Mouse (Mus musculus) CD4-positive, CD25-positive, alpha-beta regulatory T cell (primary cell): Measurements from ENCODE around the gene Diras2. TPM values are rescaled to one million over a fixed set of nuclear protein-coding genes. Genes with fewer than 3 reads are reported as not detected.

Experiments used
- polyA plus RNA-seq: library from polyadenylated mRNA; unstranded; fragments of 100-300 nt; shearing (Covaris generic); gene quantifications from one replicate; pipeline ENCODE4 v1.2.1, GENCODE M21; 2017

The Diras2 gene
- polyA plus RNA-seq, result not detected

DNA sequence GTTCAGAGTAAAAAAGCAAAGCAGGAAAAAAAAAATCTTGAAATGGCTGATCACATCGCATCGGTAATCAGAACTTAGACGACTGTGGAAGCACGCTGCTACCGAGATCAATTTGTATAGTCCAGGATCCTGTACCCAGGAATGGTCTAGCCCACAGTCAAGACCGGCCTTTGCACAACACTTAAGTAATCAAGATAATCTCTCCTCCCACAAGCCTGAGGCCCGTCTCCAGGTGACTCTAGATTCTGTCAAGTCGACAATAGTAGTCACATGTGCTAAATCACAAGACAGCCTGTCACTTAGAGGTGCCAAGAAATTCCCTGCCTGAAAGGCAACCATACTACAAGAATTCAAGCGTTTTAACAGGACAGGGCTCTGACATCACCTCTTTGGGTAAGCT is at the start of gene Diras2:
Diras2 (minus strand) TSS at position 159 of the 400 bp plus-strand sequence.

Other genes with a start within 250 kb of the Diras2 start
- 2.0 TPM for gene Syk, start 51.9 kb upstream of the Diras2 start, polyA plus RNA-seq